Mouse (Mus musculus) CD4-positive, CD25-positive, alpha-beta regulatory T cell (primary cell): ENCODE data around the gene Rimklb. TPM values are rescaled to one million over a fixed set of nuclear protein-coding genes. Genes with fewer than 3 reads are reported as not detected.

Experiments
- polyA plus RNA-seq: library from polyadenylated mRNA; unstranded; fragments of 100-300 nt; shearing (Covaris generic); gene quantifications from one replicate; pipeline ENCODE4 v1.2.1, GENCODE M21; 2017

Gene Rimklb
- polyA plus RNA-seq, result 0.06 TPM

DNA sequence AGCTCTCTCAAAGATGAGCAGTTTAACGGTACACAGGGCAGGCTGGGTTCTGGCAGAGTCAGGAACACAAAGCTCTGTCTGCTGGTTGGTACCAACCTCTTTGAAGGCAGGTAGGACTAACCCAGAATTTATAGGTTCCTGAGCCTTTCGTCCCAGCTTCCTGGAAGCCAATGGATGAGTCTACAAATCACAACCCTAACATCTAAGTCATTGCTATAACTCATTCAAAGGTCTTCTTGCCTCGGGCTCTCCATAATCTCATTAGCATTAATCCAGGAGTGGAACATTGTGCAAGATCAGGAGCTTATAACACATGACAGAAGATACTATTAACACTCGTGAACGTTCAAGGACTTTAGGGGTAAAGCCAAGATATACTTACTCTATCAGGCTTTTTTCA lies at the start of gene Rimklb:
Gene Rimklb (minus strand): TSS at position 101 of the 400 bp plus-strand sequence.

GRCm38 (mm10) chr6:122505545-122505944 lies 7.0 kb upstream of the Rimklb start, which contains the start of gene Mfap5:
Gene Mfap5 (plus strand): TSS chr6:122505845.

Other genes starting within 250 kb of the Rimklb start
- gene Klrg1, start 215.9 kb downstream of the Rimklb start, polyA plus RNA-seq, result 61.1 TPM
- 211 TPM for gene M6pr, start 190.0 kb downstream of the Rimklb start, polyA plus RNA-seq
- 14.1 TPM for gene Phc1, start 158.2 kb downstream of the Rimklb start, polyA plus RNA-seq
- gene Mfap5, start 7.1 kb upstream of the Rimklb start, polyA plus RNA-seq, result not detected
- gene Aicda, start 55.0 kb upstream of the Rimklb start, polyA plus RNA-seq, result 0.26 TPM
- 17.6 TPM for gene Apobec1, start 103.7 kb upstream of the Rimklb start, polyA plus RNA-seq
- gene Gdf3, start 111.3 kb upstream of the Rimklb start, polyA plus RNA-seq, result not detected
- not detected for gene Dppa3, start 127.6 kb upstream of the Rimklb start, polyA plus RNA-seq
- not detected for gene Nanog, start 208.7 kb upstream of the Rimklb start, polyA plus RNA-seq